Mouse (Mus musculus): ENCODE measurements around the gene Zswim8.

DNA sequence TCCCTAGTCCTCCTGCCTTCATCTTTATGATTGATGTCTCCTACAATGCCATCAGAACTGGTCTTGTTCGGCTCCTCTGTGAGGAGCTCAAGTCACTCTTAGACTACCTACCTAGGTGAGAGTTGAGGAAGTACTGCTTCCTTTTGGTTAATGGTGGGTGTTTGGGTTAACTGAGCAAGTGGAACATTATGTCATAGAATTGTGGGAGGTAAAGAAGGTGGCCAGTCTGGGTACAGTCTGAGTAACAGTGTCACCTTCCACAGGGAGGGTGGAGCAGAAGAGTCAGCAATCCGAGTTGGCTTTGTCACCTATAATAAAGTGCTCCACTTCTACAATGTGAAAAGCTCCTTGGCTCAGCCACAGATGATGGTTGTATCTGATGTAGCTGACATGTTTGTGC, 18.3 kb upstream of the Zswim8 start:
- no peak for TF ChIP-seq ETS1 (IDR thresholded peaks at IDR 0.05; ENCODE audit: low read depth, low read length)
- TF ChIP-seq CTCF (IDR thresholded peaks at IDR 0.05 in 2 of 3, conservative IDR thresholded peaks at IDR 0.05 in 1 of 3; ENCODE audit: control insufficient read depth in 1 of 3, insufficient read depth in 1 of 3, low read depth in 2 of 3, low read length in 3 of 3, poor library complexity in 1 of 3, severe bottlenecking in 1 of 3), result no peak
- no peak for TF ChIP-seq GATA1 (IDR thresholded peaks at IDR 0.05; ENCODE audit: low read depth, low read length)
- TF ChIP-seq EP300 (IDR thresholded peaks at IDR 0.05; ENCODE audit: low read depth in 1 of 2, low read length in 2 of 2), result no peak
- no peak for TF ChIP-seq POLR2A (IDR thresholded peaks at IDR 0.05; ENCODE audit: control insufficient read depth in 1 of 2, insufficient read depth in 1 of 2, low read depth in 1 of 2, low read length in 2 of 2, poor library complexity in 1 of 2)
- no peak for TF ChIP-seq E2F4 (IDR thresholded peaks at IDR 0.05; ENCODE audit: borderline replicate concordance, low read depth, low read length)
- TF ChIP-seq POLR2AphosphoS2 (IDR thresholded peaks at IDR 0.05; ENCODE audit: low read length), result no peak
- TF ChIP-seq MAX (IDR thresholded peaks at IDR 0.05; ENCODE audit: low read length), result no peak
- no peak for TF ChIP-seq NRF1 (IDR thresholded peaks at IDR 0.05; ENCODE audit: insufficient read depth, low read depth, low read length, poor library complexity, severe bottlenecking)
- TF ChIP-seq BHLHE40 (IDR thresholded peaks at IDR 0.05; ENCODE audit: borderline replicate concordance, low read depth, low read length), result no peak
- TF ChIP-seq MXI1 (IDR thresholded peaks at IDR 0.05; ENCODE audit: low read depth, low read length), result no peak
- no peak for TF ChIP-seq USF2 (IDR thresholded peaks at IDR 0.05; ENCODE audit: borderline replicate concordance in 1 of 2, insufficient read depth in 1 of 2, low read depth in 1 of 2, low read length in 2 of 2)

Data from MEL (cell line).